Mouse (Mus musculus) regulatory T cell (primary cell): ENCODE measurements at regions not wholly inside any gene's neighbourhood (a gene's known extent, or its start where the extent isn't known, plus 50 kb on each side); places are given as distances from the start of the nearest gene placed in this dataset.
"Not testable (repeated sequence)": the region's sequence is repeated elsewhere in the genome, so short reads cannot be mapped to it uniquely, and the experiment has no call there.

ENCODE experiments used
- in situ Hi-C: fragments of 300-600 bp; cut with MboI, MseI; formaldehyde crosslinking; loops from one replicate; pipeline ENCODE4 v1.15.1; 2025; ENCODE audit warnings: high pct_unique_total_duplicates

- in situ Hi-C loops: no loop called here
These were observed 419.0 kb upstream of the N6amt1 start for GRCm38 (mm10) chr16:86934989-86935388.

GRCm38 (mm10) chr16:86932765-86933164 is 421.2 kb upstream of the N6amt1 start:
- in situ Hi-C loops: no loop called here

- in situ Hi-C loops: no loop called here
These were observed 455.8 kb upstream of the N6amt1 start for GRCm38 (mm10) chr16:86897967-86898710.

GRCm38 (mm10) chr16:86894982-86895381 is 459.0 kb upstream of the N6amt1 start:
- in situ Hi-C loops: no loop called here

- in situ Hi-C loops: no loop called here
These were observed 459.7 kb upstream of the N6amt1 start for GRCm38 (mm10) chr16:86894333-86894732.

GRCm38 (mm10) chr16:86888421-86888820 is 465.6 kb upstream of the N6amt1 start:
- in situ Hi-C loops: no loop called here

GRCm38 (mm10) chr16:86887605-86888004 is 466.4 kb upstream of the N6amt1 start:
- in situ Hi-C loops: no loop called here

GRCm38 (mm10) chr16:86883862-86884261 is 470.1 kb upstream of the N6amt1 start:
- in situ Hi-C loops: no loop called here

GRCm38 (mm10) chr16:86882529-86882928 is 471.5 kb upstream of the N6amt1 start:
- in situ Hi-C loops: no loop called here

GRCm38 (mm10) chr16:86881583-86881982 is 472.4 kb upstream of the N6amt1 start:
- in situ Hi-C loops: no loop called here

- in situ Hi-C loops: no loop called here
These were observed 493.2 kb upstream of the N6amt1 start for GRCm38 (mm10) chr16:86860828-86861227.

GRCm38 (mm10) chr16:86855891-86856290 is 498.1 kb upstream of the N6amt1 start:
- in situ Hi-C loops: no loop called here

- in situ Hi-C loops: no loop called here
These were observed 498.7 kb upstream of the N6amt1 start for GRCm38 (mm10) chr16:86855312-86855711.

- in situ Hi-C loops: no loop called here
These were observed 500.6 kb upstream of the N6amt1 start for GRCm38 (mm10) chr16:86853398-86853797.

- in situ Hi-C loops: no loop called here
These were observed 515.3 kb upstream of the N6amt1 start for GRCm38 (mm10) chr16:86838457-86839337.

GRCm38 (mm10) chr16:86827645-86828044 is 526.3 kb upstream of the N6amt1 start:
- in situ Hi-C loops: no loop called here

- in situ Hi-C loops: no loop called here
These were observed 527.3 kb upstream of the N6amt1 start for GRCm38 (mm10) chr16:86826641-86827040.

GRCm38 (mm10) chr16:86823496-86823895 is 530.5 kb upstream of the N6amt1 start:
- in situ Hi-C loops: no loop called here

GRCm38 (mm10) chr16:86821586-86821985 is 532.4 kb upstream of the N6amt1 start:
- in situ Hi-C loops: no loop called here

- in situ Hi-C loops: not testable (repeated sequence)
These were observed 535.3 kb upstream of the N6amt1 start for GRCm38 (mm10) chr16:86818639-86819038.

- in situ Hi-C loops: no loop called here
These were observed 537.0 kb upstream of the N6amt1 start for GRCm38 (mm10) chr16:86816763-86817593.

- in situ Hi-C loops: no loop called here
These were observed 538.0 kb upstream of the N6amt1 start for GRCm38 (mm10) chr16:86816006-86816405.
